Mouse (Mus musculus) forebrain, embryonic 13.5 days (tissue): Measurements from ENCODE around the gene Abhd4. TPM values are rescaled to one million over a fixed set of nuclear protein-coding genes. Genes with fewer than 3 reads are reported as not detected.

ENCODE experiments used
- ATAC-seq: fragments of 200-750 bp; cut with Nextera tagmentation; 2 replicates; pipeline ENCODE4 v1.8.0; 2017
- H3K27ac ChIP-seq: fragments of 300-500 bp; sonication (generic); 2 replicates; pipeline ENCODE4 v1.5.1; 2015; ENCODE audit warnings: inconsistent platforms, mild to moderate bottlenecking, moderate library complexity
- H3K27me3 ChIP-seq: fragments of 300-500 bp; sonication (generic); 2 replicates; pipeline ENCODE4 v1.6.1; 2015; ENCODE audit warnings: mild to moderate bottlenecking, inconsistent platforms
- H3K36me3 ChIP-seq: fragments of 300-500 bp; sonication (generic); 2 replicates; pipeline ENCODE4 v1.6.1; 2015; ENCODE audit warnings: mild to moderate bottlenecking, inconsistent platforms; ENCODE audit not compliant: poor library complexity, severe bottlenecking
- H3K4me1 ChIP-seq: fragments of 300-500 bp; sonication (generic); 2 replicates; pipeline ENCODE4 v1.6.1; 2015; ENCODE audit warnings: inconsistent platforms
- H3K4me2 ChIP-seq: fragments of 300-500 bp; sonication (generic); 2 replicates; pipeline ENCODE4 v1.6.1; 2015; ENCODE audit warnings: inconsistent platforms, mild to moderate bottlenecking, moderate library complexity
- H3K4me3 ChIP-seq: fragments of 300-500 bp; sonication (generic); 2 replicates; pipeline ENCODE4 v1.5.1; 2015; ENCODE audit warnings: mild to moderate bottlenecking, inconsistent platforms
- H3K9ac ChIP-seq: fragments of 300-500 bp; sonication (generic); 2 replicates; pipeline ENCODE4 v1.6.1; 2015; ENCODE audit warnings: mild to moderate bottlenecking, inconsistent platforms
- H3K9me3 ChIP-seq: fragments of 300-500 bp; sonication (generic); replicated peaks from 2 replicates; pipeline ENCODE4 v1.6.1; 2016; ENCODE audit warnings: inconsistent platforms
- WGBS: fragments of 180-500 bp; shearing (Covaris S2); methylation state at CpG from one replicate; pipeline ENCODE4 v1.1.7; 2015; 5-methylcytosine and 5-hydroxymethylcytosine counted together
- polyA plus RNA-seq: library from polyadenylated mRNA; unstranded; fragments of >200 nt; fragmentation: Nextera tagmentation; extraction: Ambion mirVana; gene quantifications from 2 replicates; pipeline ENCODE4 v1.2.1, GENCODE M21; 2015

Gene Abhd4
- polyA plus RNA-seq, 1 experiment from 2014 or later: 46.1 TPM

- Histone ChIP-seq H3K9me3 (no peaks in the 10 kb centered on the region), H3K4me1 (no peaks in the 10 kb centered on the region), H3K36me3 (no peaks in the 10 kb centered on the region), H3K27me3 (no peaks in the 10 kb centered on the region), H3K4me2 (no peak overlapping the region), H3K9ac (no peak overlapping the region), H3K27ac (no peak overlapping the region), H3K4me3 (no peak overlapping the region)
- WGBS: 30% methylated on average over 2 of the region's 2 CpGs
- ATAC-seq: no peak
These were observed 39.5 kb upstream of the Abhd4 start for GRCm38 (mm10) chr14:54214477-54214876.

- Histone ChIP-seq H3K4me1 (no peaks in the 10 kb centered on the region), H3K9ac (no peak overlapping the region), H3K9me3 (no peaks in the 10 kb centered on the region), H3K27me3 (no peaks in the 10 kb centered on the region), H3K4me3 (no peak overlapping the region), H3K36me3 (no peaks in the 10 kb centered on the region), H3K27ac (no peak overlapping the region), H3K4me2 (no peak overlapping the region)
- no peak for ATAC-seq
- 82% methylated on average over 10 of the region's 10 CpGs for WGBS
These were observed 39.1 kb upstream of the Abhd4 start for GRCm38 (mm10) chr14:54214901-54215300.

DNA sequence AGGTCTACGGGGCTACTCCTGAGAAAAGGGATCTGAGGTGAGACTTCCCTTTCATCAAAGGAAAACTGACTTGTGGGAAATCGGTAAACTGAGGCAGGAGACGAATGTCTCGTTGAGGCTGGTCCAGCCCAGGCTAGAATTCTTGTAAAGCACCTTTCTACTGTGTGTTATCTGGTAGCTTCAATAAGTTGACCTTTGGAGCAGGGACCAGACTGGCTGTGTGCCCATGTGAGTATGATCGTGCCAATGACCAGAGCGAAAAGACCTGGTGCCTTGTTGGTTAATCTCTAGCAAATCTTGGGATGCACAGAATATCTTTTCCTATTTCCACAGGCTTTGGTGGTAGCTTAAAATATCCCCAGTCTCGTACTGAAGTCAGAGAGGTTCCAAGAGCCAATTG lies 37.9 kb upstream of the Abhd4 start:
- Histone ChIP-seq H3K27ac (no peak overlapping the region), H3K4me3 (no peak overlapping the region), H3K4me2 (no peak overlapping the region), H3K27me3 (no peaks in the 10 kb centered on the region), H3K9ac (no peak overlapping the region), H3K9me3 (no peaks in the 10 kb centered on the region), H3K4me1 (no peaks in the 10 kb centered on the region), H3K36me3 (no peaks in the 10 kb centered on the region)
- no peak for ATAC-seq
- WGBS: 91% methylated on average over 7 of the region's 7 CpGs

- WGBS: 92% methylated on average over 1 of the region's 1 CpGs
- no peaks in the 10 kb centered on the region for H3K27me3 ChIP-seq
- H3K4me3 ChIP-seq: no peak overlapping the region
- H3K9me3 ChIP-seq: no peaks in the 10 kb centered on the region
- no peak for ATAC-seq
- no peaks in the 10 kb centered on the region for H3K36me3 ChIP-seq
- no peaks in the 10 kb centered on the region for H3K4me1 ChIP-seq
- no peak overlapping the region for H3K4me2 ChIP-seq
- no peak overlapping the region for H3K27ac ChIP-seq
- no peak overlapping the region for H3K9ac ChIP-seq
These were observed 35.8 kb upstream of the Abhd4 start for GRCm38 (mm10) chr14:54218233-54218632.

GRCm38 (mm10) chr14:54218721-54219120 lies 35.3 kb upstream of the Abhd4 start:
- no peaks in the 10 kb centered on the region for H3K4me1 ChIP-seq
- H3K27ac ChIP-seq: no peak overlapping the region
- no peaks in the 10 kb centered on the region for H3K9me3 ChIP-seq
- no peak overlapping the region for H3K9ac ChIP-seq
- H3K36me3 ChIP-seq: no peaks in the 10 kb centered on the region
- WGBS: 85% methylated on average over 9 of the region's 9 CpGs
- ATAC-seq: no peak
- H3K4me2 ChIP-seq: no peak overlapping the region
- H3K4me3 ChIP-seq: no peak overlapping the region
- no peaks in the 10 kb centered on the region for H3K27me3 ChIP-seq

GRCm38 (mm10) chr14:54219256-54219655 lies 34.7 kb upstream of the Abhd4 start:
- ATAC-seq: no peak
- WGBS: 51% methylated on average over 8 of the region's 8 CpGs
- no peaks in the 10 kb centered on the region for H3K4me1 ChIP-seq
- H3K27ac ChIP-seq: no peak overlapping the region
- no peak overlapping the region for H3K4me3 ChIP-seq
- no peak overlapping the region for H3K4me2 ChIP-seq
- no peaks in the 10 kb centered on the region for H3K36me3 ChIP-seq
- H3K27me3 ChIP-seq: no peaks in the 10 kb centered on the region
- H3K9me3 ChIP-seq: no peaks in the 10 kb centered on the region
- H3K9ac ChIP-seq: no peak overlapping the region

DNA sequence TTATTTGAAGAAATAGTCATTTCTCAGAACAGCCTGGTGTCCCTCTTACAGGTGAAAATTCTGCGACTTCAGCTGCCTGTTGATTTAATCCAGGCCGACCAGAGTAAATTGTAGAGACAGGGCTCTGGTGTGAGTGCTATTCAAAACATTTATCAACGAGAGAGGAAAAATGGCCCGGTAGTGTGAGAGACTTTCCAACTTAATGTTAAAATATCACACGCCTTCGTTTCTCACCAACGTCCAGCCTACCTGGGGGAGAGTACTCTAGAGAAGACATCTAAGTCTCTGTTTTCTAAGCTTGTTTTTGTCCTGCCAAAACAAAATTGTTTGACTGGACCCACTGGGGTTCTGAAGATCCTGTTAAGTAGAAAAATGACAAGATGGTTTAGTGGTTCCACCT lies 34.1 kb upstream of the Abhd4 start:
- ATAC-seq: no peak
- H3K4me1 ChIP-seq: no peaks in the 10 kb centered on the region
- H3K4me3 ChIP-seq: no peak overlapping the region
- no peaks in the 10 kb centered on the region for H3K27me3 ChIP-seq
- no peak overlapping the region for H3K9ac ChIP-seq
- H3K9me3 ChIP-seq: no peaks in the 10 kb centered on the region
- no peak overlapping the region for H3K4me2 ChIP-seq
- H3K36me3 ChIP-seq: no peaks in the 10 kb centered on the region
- 88% methylated on average over 7 of the region's 7 CpGs for WGBS
- no peak overlapping the region for H3K27ac ChIP-seq

- no peak for ATAC-seq
- Histone ChIP-seq H3K27ac (no peak overlapping the region), H3K4me1 (no peaks in the 10 kb centered on the region), H3K36me3 (no peaks in the 10 kb centered on the region), H3K27me3 (no peaks in the 10 kb centered on the region), H3K4me2 (no peak overlapping the region), H3K9me3 (no peaks in the 10 kb centered on the region), H3K9ac (no peak overlapping the region), H3K4me3 (no peak overlapping the region)
- 92% methylated on average over 8 of the region's 8 CpGs for WGBS
These were observed 33.1 kb upstream of the Abhd4 start for GRCm38 (mm10) chr14:54220726-54221494.

GRCm38 (mm10) chr14:54221641-54222040 lies 32.3 kb upstream of the Abhd4 start:
- H3K4me3 ChIP-seq: no peak overlapping the region
- no peak overlapping the region for H3K27ac ChIP-seq
- no peak overlapping the region for H3K4me2 ChIP-seq
- no peaks in the 10 kb centered on the region for H3K9me3 ChIP-seq
- H3K27me3 ChIP-seq: no peaks in the 10 kb centered on the region
- no peaks in the 10 kb centered on the region for H3K36me3 ChIP-seq
- H3K9ac ChIP-seq: no peak overlapping the region
- ATAC-seq: no peak
- 97% methylated on average over 6 of the region's 6 CpGs for WGBS
- no peaks in the 10 kb centered on the region for H3K4me1 ChIP-seq

DNA sequence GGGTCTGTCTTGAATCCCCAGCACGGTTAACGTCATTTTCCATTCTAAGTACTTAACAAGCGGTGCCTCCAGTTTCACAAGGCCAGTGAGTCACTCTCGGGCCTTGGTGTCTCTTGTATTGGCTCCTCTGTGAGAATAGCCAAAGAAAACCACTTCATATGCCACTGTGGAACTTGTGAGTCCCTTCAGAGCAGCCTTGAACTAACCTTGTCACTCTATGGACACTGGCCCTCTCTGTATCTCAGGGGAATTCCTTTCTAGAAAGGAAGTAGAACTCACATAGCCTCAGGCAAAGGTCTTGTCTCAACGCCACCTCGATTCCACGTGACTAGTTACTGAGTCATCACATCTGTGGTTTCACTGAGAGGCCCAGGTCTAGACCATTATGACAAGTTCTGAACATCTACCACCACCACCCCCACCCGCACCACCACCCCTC lies 31.7 kb upstream of the Abhd4 start:
- no peaks in the 10 kb centered on the region for H3K4me1 ChIP-seq
- H3K27ac ChIP-seq: no peak overlapping the region
- H3K4me2 ChIP-seq: no peak overlapping the region
- WGBS: 89% methylated on average over 8 of the region's 8 CpGs
- ATAC-seq: no peak
- no peaks in the 10 kb centered on the region for H3K36me3 ChIP-seq
- no peaks in the 10 kb centered on the region for H3K9me3 ChIP-seq
- no peak overlapping the region for H3K4me3 ChIP-seq
- H3K9ac ChIP-seq: no peak overlapping the region
- H3K27me3 ChIP-seq: no peaks in the 10 kb centered on the region

GRCm38 (mm10) chr14:54223315-54224063 lies 30.5 kb upstream of the Abhd4 start:
- no peak overlapping the region for H3K4me3 ChIP-seq
- ATAC-seq: no peak
- no peak overlapping the region for H3K4me2 ChIP-seq
- no peak overlapping the region for H3K27ac ChIP-seq
- 60% methylated on average over 13 of the region's 13 CpGs for WGBS
- H3K36me3 ChIP-seq: no peaks in the 10 kb centered on the region
- no peak overlapping the region for H3K9ac ChIP-seq
- no peaks in the 10 kb centered on the region for H3K9me3 ChIP-seq
- peaks cover 4% of the 10 kb centered on the region for H3K4me1 ChIP-seq
- no peaks in the 10 kb centered on the region for H3K27me3 ChIP-seq

DNA sequence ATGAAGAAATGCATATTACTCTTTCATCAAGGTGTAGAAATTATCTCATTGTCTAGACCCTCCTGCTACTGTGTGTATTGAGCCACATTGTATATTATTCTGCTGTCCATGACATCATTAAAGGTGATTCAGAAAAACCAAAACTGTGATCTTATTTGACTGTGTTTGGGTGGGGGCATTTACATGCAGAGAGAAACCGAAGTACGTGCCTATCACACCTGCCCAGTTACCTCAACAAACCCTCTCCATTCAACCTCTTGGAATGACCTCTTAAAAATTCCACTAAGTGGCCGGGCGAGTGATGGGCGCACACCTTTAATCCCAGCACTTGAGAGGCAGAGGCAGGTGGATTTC lies 29.9 kb upstream of the Abhd4 start:
- WGBS: 91% methylated on average over 5 of the region's 5 CpGs
- Histone ChIP-seq H3K27ac (no peak overlapping the region), H3K9me3 (no peaks in the 10 kb centered on the region), H3K4me1 (peaks cover 9% of the 10 kb centered on the region), H3K36me3 (no peaks in the 10 kb centered on the region), H3K4me3 (no peak overlapping the region), H3K4me2 (no peak overlapping the region), H3K9ac (no peak overlapping the region), H3K27me3 (no peaks in the 10 kb centered on the region)
- no peak for ATAC-seq
